Mouse (Mus musculus): Measurements from ENCODE around the gene Arhgef15.
"Not testable (repeated sequence)": the region's sequence is repeated elsewhere in the genome, so short reads cannot be mapped to it uniquely, and the experiment has no call there.

The Arhgef15 gene

DNA sequence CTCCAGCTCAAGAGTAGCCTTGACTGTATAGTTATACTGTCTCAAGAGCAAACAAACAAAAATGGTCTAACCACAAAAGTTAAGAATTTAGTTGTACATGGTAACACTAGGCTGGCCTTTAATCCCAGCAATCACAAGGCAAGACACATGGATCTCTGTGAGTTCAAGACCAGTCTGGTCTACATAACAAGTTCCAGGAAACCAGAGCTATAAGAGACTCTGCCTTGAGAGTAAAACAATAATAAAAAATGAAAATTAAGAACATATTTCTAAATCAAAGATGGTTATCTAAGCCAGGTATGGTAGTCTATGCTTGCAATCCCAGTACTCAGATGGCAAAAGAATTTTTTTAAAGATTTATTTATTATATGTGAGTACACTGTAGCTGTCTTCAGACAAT lies 7.8 kb upstream of the Arhgef15 start:
- no peak for DNase-seq

DNA sequence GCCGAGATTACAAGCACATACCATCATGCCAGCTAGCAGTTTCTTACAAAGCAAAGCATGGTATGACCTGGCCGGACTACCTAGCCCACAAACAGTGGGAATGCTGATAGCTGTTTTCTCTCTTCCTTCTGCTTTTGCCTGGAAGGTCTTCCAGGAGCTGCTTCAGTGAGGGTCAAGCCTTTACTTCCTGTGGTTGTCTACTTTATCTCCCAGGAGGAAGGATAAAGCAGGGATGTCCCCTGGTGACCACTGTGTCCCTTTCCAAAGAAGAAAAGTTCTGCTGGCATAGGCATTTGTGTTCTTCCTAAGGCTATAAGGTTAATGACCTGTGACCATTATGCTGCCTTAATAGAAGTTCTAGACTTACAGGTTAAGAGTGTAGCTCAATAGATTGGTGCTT lies 6.1 kb upstream of the Arhgef15 start:
- DNase-seq = no peak

DNA sequence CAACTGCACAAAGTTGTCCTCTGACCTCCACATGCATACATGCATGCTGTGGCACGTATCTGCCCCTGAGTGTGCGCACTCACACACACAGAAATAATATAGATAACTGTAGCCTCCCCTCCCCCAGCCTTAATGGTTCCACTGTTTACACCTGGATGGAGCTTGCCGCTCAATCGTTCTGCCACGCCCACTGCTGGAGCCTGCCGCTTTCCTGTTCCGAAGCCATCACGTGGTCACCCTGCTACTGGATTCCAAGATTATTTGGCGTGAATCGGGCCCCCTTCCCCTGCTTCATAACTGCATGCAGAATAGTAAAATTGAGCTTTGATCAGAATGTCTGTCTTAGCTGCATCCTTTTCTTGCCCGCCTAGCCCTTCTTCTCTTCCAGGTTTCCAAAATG lies 4.9 kb upstream of the Arhgef15 start:
- not testable (repeated sequence) for DNase-seq

DNA sequence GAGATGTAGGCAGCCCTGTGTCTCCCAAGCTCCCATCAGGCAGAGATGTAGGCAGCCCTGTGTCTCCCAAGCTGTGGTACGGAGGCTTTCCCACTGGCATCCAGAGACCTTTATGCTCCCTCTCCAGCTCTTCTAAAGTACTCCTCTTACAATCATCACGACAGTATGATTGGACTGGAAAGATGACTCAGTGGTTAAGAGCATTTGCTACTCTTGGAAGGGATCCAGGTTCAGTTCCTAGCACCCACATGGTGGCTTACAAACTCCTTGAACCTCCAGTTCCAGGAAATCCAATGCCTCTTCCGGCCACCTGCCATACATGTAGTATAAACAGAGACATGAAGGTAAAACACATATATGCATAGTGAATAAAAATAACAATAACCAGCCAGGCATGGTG lies 4.3 kb upstream of the Arhgef15 start:
- no peak for DNase-seq

DNA sequence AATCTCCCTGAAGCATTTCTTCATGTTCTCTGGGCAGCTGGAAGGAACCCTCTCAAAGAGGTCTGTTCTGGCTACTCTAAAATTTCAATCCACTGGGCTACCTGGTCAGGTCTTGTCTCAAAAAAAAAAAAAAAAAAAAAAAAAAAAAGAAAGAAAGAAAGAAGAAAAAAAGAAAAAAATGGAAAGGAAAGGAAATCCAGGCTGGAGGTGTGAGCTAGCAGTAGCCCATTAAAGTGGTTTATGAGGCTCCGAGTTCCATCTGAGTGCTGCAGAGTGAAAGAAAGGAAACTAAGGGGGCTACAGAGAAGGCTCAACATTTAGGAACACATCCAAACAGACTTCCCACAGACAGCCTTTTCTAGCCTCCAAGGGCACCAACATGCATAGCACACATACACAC lies 691 bp upstream of the Arhgef15 start:
- no peak for DNase-seq

DNA sequence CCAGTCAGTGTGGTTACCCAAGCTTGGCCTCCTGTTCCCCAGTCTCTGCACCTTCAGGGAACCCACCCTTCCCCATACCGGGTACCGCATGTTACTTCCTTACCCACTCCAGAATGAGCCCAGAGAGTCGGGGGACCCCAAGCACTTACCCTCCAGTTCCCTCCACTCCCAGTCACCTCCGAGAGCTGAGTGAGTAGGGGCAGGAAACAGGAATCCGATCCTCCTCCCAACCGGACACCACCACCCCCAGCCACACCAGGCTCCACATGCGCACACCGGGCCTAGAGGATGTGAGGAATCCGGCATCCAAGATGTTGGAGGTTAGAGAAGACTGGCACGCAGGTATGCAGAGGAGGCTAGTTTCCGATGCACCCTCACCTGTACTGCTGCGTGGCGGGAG lies 583 bp downstream of the Arhgef15 start:
- no peak for DNase-seq

DNA sequence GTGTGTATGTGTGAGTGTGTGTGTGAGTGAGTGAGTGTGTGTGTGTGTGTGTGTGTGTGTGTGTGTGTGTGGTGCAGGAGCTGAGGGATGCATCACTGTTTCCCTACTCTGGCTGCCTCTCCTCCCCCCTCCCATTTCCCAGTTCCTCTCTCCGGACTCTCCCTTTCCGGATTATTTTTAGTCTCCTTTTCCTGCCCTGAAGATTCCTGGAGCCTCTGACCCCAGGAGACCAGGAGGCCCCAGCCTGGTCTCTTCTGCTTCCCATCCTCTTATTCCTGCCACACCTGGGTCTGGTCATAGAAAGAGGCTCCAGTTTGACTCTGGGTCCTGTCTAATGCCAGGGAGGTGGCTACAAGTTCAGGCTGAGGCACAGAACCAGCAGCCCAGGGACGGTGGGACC lies 1.2 kb downstream of the Arhgef15 start:
- no peak for DNase-seq

DNA sequence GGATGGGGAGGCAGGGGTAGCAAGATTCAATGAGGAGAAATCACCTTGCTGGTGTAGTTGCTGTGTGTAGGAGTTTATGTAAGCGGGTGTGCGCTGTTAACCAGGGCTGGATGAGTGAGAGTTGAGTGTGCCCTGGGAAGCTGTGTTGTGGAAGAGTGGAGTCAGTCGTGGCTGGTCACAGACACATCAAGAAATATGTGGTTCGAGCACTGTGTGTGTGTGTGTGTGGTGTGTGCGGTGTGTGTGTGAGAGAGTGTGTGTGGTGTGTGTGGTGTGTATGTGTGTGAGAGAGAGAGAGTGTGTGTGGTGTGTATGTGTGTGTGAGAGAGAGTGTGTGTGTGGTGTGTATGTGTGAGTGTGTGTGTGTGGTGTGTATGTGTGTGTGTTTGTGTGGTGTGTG lies 1.8 kb downstream of the Arhgef15 start:
- no peak for DNase-seq

DNA sequence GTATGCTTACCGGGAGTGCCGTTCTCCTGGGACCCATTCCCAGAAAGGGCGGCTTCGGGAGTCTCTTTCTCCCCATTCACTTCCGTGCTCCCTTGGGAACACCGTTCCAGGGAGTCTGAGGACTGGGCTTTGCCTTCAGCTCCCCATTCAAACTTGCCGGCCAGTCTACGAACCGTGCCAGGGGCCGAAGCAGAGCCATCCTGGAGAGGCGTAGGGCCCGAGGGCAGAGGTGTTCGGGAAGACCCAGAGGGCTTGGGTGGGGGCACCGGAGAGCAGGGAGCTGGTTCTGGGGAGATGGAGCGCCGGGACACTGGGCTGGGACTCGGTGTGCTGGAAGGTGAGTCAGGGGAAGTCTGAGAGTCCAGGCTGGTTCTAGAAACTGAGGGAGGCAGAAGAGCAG lies 2.9 kb downstream of the Arhgef15 start:
- no peak for DNase-seq

DNA sequence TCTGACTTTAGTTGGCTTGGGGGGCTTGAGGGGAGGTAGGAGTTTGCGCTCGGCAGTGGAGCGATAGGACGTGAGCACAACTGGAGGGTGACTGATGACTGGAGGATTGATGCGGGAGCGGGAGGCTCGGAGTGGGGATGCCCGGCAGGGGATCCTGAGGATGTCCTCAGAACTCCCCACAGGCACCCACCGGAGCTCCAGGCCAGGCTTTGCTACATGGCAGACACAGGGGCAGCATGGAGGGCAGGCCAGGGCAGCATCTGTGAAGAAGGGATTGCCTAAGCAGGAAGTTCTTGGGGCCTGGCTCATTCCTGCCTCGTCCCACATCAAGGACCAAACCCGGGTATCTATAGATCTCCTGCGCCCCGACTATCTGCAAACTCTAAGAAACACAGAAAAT lies 3.4 kb downstream of the Arhgef15 start:
- DNase-seq = no peak

DNA sequence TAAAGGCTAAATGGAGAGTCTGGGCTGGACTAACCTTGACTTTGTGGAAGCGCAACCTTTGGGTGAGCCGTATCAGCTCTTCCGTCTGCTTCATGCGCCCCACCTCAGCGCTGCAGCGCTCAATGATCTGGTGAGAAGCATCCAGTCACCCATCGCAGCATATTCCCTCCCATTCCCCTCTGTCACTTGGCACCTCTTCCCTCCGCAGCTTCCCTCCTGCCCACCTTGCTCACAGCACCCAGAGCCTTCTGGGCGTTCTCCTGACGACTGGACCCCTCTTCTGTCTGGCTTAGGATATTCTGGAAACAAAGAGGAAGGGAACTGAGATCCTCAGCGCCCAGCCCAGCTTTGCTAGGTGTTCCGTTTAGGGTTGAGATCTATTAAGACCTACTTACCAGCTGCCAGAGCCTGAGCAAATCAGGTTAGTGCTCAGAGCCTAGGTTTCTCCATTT lies 9.7 kb downstream of the Arhgef15 start:
- peak; percentile 72 to 75 for DNase-seq

DNA sequence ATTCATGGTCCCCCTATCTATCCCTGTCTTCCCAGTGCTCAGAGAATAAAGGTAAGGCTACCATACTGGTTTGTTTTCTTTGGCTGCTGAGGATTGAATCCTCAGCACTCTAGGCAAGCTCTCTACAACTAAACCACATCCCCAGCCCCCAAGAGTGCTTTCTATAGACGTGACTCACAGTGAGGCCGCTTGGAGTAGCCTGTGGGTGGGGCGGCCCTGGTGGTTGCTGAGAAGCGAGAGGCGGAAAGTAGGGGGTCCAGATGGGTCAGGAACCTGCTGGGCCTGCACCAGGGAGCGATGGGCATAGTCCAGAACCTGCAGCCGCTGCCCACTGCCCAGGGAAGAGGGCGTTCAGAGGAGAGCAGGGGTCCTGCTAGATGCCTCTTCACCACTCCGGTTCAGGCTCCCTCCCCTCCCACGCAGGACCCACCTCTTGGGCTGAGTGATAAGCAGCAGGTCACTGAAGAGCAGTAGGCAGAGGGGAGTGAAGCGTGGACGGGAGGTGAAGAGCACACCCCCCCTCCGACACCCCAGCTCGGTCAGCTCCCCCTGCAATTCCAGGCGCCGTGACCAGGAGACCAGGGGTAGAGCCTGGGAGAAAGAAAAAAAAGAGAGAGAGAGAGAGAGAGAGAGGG lies 10.4 kb downstream of the Arhgef15 start:
- DNase-seq = peak; percentile 35 to 46

DNA sequence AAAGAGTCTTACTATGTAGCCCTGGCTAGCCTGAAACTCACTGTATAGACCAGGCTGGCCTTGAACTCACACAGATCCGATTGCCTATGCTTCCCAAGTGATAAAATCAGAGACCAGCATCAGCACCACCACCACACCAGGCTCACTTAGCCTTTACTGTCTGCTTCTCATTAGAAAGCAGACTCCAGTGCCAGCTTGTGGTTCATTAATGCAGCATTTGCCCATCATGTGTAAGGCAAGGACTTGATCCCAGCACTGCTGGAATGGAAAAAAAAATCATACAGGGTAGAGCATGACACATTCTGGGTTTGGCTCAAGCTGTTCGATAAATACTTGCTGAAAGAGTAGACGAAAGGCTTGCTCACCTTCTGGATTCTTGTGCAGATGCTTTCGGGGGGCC lies 11.3 kb downstream of the Arhgef15 start:
- DNase-seq = no peak

DNA sequence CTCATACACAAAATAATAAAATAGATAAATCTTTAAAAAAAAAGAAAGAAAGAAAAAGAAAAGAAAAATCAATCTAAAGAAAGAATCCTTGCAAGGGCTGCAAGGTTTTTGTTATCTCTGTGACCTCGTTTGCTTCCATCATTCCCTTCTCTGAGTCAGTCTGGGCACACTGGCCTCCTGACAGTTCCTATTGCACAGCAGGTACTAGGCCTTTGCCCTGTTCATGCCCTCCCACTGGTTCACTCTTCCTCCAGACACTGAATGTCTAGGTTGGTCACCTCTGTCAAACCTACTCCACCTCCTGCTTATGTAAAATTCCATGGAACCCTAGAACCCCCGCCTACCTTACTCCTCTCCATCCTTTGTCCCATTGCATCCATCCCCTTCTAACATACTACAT lies 12.0 kb downstream of the Arhgef15 start:
- DNase-seq = no peak

DNA sequence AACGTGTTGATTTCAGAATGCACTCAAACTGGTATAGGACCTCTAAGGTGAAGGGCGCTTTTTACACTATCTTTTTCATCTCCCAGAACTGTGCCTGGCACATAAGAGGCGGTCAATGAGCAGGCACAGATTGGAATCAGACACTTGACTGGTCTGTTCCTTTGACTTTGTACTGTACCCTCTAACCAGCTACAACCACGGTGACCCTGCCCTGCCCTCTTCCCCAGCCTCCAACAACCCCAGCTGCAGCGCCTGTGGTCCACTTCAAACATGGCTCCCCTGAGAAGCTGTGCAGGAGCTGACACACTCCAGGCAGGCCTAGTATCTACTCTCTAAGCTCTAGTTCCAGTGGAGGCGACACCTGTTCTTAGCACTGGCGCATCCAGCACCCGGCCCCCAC lies 14.5 kb downstream of the Arhgef15 start:
- DNase-seq = no peak

DNA sequence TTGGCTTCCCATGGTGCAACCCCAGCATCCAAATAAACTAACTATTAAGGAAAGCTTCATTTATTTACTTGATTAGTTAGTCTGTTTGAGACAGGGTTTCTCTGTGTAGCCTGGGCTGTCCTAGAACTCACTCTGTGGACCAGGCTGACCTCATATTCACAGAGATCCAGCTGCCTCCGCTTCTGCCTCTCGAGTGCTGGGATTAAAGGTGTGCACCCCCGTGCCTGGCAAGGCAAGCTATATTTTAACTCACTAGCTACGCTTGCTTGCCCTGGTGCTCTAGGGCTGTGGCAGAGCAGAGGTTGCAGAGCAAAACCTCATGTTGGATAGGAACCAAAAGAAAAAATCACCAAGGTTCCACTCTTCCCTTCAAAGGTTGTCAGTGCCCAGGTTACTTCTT lies 16.8 kb downstream of the Arhgef15 start:
- DNase-seq = no peak

DNA sequence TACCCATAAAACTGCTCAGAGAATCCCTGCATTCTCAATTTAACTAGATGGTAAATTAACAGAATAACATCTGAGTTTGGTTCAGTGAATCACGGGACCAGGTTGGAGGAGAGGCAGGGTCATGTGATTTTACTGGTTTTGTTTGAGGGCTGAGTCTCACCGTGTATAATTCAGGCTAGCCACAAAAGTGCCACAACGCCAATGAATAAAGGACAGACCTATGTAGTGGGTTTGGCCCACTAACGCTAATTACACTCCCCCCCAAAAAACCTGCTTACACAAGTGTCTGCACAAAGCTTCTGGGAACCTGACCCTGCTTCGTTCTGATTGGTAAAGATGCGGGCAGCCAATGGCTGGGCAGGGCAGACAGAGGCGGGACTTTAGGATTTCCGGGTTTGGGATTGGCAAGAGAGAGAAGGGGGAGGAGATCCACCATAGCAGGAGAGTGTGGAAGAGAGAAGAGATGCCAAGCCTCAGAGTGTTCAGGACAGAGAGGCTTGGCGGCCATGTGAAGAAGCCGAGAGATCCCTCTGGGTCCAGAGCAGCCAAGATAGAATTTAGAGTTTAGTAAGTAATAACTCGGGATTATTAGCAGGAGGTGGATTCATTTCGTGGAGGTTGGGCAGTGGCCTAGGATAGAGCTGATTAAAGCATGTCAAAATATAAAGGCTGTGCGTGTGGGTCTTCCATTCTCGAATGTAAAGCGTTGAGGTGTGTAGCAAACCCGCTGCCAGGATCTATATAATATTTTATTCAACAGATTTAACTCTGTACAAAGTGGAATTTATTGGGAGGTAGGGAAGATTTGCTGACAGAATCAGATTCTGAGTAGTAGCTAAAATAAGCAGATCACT lies 17.6 kb downstream of the Arhgef15 start:
- peak; percentile 85 to 89 for DNase-seq

DNA sequence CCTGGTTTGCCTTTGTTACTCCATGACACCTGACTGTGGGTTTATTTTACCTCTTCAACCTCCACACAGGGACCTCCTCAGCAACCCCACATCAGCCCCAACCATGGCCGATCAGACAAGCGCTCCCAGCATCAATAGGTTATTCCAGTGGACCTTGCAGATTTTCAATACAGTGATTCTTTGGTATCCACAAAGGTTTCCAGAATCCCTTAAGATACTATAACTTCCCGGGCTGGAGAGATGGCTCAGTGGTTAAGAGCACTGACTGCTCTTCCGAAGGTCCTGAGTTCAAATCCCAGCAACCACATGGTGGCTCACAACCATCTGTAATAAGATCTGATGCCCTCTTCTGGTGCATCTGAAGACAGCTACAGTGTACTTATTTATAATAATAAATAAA lies 20.3 kb downstream of the Arhgef15 start:
- not testable (repeated sequence) for DNase-seq

DNA sequence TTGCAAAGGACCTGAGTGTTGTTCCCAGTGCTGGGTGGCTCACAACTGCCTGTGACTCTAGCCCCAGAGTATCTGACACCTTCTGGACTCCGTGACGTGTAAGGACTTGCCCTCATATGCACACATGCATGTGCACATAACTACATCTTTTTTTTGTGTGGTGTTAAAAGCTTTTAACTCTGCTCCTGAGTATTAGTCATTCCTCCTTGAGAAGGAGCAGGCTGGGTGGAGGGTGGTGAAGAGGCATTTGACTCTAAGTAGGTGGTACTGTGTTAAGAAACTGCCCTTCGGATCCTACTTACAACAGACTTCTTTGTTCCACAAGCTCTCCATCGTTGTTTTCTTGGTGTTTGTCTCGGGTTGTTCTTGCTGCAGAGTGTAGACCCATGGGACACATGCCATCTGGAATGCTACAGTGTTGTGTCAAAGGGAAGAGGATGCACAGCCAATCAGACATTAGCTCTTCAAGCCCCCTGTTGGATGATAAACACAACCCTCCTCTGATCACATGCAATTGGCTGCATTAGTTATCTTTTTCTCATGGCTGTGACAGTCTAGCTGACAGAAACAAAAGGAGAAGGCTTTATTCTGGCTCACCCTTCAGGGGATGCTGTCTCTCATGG lies 23.3 kb downstream of the Arhgef15 start:
- DNase-seq = no peak

DNA sequence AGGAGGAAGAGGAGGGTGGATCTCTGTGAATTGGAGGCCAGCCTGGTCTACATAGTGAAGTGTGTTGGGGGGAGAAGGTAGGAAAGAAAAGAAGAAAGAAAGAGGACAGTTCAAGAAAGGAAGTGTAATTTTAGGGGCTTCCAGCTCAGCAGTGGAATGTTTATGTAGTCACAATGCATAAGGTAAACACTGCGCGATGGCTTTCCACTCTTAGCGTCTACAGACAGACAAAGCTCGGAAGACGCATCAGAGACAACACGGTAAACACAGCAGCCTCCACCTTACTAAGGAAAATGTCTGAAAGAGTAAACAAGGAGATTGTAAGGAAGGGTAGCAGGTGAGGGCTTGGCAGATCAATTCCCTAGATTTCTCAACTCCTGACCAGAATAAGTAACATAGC lies 27.3 kb downstream of the Arhgef15 start:
- DNase-seq = no peak

DNA sequence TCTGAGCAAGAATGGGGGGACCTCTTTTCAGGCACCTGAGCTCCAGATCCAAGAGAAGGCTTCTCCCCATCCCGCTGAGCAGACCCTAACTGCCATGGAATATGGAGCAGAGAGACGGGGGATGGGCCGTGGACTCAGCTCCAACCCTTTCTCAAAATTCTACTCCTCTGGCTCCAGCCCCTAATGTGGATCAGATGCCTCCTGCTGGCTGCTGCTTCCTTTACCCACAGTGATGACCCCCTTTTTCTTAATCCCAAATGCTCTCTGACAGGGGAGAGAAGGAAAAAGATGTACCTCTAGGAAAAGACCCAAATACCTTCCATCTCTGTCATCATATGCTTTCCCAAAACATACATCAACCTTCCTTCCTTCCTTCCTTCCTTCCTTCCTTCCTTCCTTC lies 30.3 kb downstream of the Arhgef15 start, which contains the start of gene Odf4:
Gene Odf4 (minus strand): TSS at position 101 of the 400 bp plus-strand sequence.
- DNase-seq = no peak

DNA sequence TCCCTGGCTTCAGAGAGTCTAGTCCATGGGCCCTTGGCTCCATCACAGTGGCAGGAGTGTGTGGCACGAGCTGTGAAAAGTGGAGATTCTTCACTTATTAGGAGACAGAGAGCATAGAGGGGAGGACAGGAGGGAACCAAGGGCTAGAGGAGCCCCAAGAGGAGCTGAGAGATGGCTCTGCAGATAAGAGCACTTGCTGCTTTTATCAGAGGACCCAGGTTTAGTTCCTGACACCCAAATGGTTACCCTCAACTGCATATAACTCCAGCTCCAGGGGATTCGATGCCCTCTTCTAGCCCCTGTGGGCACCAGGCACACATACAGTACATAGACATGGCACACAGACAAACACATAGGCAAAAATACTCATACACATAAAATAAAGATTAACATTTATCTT lies 32.5 kb downstream of the Arhgef15 start:
- DNase-seq = no peak

DNA sequence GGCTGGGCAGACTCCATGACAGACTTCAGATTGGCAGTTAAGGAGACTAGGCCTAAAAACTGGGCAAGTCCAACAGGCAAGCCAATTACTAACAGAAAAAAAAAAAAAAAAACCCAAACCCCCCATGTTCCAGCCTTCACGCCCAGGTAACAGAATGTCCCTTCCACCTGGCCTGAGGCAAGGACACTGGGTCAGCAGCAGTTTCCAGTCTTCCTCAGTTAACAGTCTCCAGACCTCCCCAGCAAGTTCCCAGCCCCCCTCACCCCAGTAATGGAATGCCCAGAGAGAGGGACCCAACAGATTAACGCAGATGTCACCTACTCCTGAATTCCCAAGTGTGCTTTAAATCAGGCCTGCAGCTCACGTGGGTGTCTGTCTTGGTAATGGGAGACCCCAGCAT lies 34.1 kb downstream of the Arhgef15 start:
- no peak for DNase-seq

DNA sequence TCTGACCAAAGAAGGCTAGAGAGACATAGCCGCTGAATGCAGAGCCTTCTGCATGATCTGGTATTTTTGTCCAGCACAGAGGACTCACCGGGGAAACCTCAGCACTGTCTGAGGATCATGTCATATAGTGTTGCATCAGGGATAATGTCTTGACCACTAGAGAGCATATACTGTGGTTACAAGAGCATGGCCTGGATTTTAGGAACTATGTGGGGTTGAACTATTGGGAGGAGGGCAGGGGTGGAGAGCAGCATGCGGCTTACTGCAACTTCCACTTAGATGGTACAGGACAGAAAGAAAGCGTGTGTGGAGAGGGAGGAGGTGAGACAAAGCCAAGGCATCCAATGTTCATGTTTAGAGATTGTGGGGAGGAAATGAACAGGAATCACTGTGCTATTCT lies 42.7 kb downstream of the Arhgef15 start:
- no peak for DNase-seq

Data from cerebellum, postnatal 14 days (tissue).